Mouse (Mus musculus): ENCODE measurements at regions not wholly inside any gene's neighbourhood (a gene's known extent, or its start where the extent isn't known, plus 50 kb on each side); places are given as distances from the start of the nearest gene placed in this dataset.

- H3K36me3 ChIP-seq (ENCODE audit: control insufficient read depth, insufficient read depth, low read length) = no peaks in the 10 kb centered on the region
- WGBS = 90% methylated on average over 3 of the region's 3 CpGs
- no peaks in the 10 kb centered on the region for H3K27me3 ChIP-seq (ENCODE audit: control insufficient read depth, insufficient read depth, low read depth, low read length)
- no peaks in the 10 kb centered on the region for H3K4me1 ChIP-seq (ENCODE audit: control insufficient read depth, insufficient read depth, low read length)
- H3K9me3 ChIP-seq (replicated peaks; ENCODE audit: control insufficient read depth, low read length, poor library complexity, severe bottlenecking) = no peaks in the 10 kb centered on the region
- ATAC-seq = no peak
- H3K4me3 ChIP-seq (ENCODE audit: low read depth, low read length) = no peak overlapping the region
- no peak overlapping the region for H3K27ac ChIP-seq (ENCODE audit: low read length)
- no peak overlapping the region for H3K4me2 ChIP-seq (ENCODE audit: low read length)
- no peak overlapping the region for H3K9ac ChIP-seq (ENCODE audit: low read depth, low read length)
Observed at GRCm38 (mm10) chr3:118418981-118419380, 142.9 kb upstream of the Dpyd start.

- no peak for ATAC-seq
- Histone ChIP-seq H3K9ac (ENCODE audit: low read depth, low read length) (no peak overlapping the region), H3K27ac (ENCODE audit: low read length) (no peak overlapping the region), H3K4me3 (ENCODE audit: low read depth, low read length) (no peak overlapping the region), H3K9me3 (replicated peaks; ENCODE audit: control insufficient read depth, low read length, poor library complexity, severe bottlenecking) (no peaks in the 10 kb centered on the region), H3K4me1 (ENCODE audit: control insufficient read depth, insufficient read depth, low read length) (peaks cover 7% of the 10 kb centered on the region), H3K27me3 (ENCODE audit: control insufficient read depth, insufficient read depth, low read depth, low read length) (no peaks in the 10 kb centered on the region), H3K36me3 (ENCODE audit: control insufficient read depth, insufficient read depth, low read length) (no peaks in the 10 kb centered on the region), H3K4me2 (ENCODE audit: low read length) (no peak overlapping the region)
- WGBS = 56% methylated on average over 3 of the region's 3 CpGs
Observed at GRCm38 (mm10) chr3:118421701-118422100, 140.2 kb upstream of the Dpyd start.

GRCm38 (mm10) chr3:118425748-118426147 is 136.2 kb upstream of the Dpyd start:
- ATAC-seq = no peak
- H3K4me2 ChIP-seq (ENCODE audit: low read length) = peak overlapping the region; percentile 74
- 3% methylated on average over 19 of the region's 19 CpGs for WGBS

GRCm38 (mm10) chr3:118428523-118428922 is 133.4 kb upstream of the Dpyd start:
- ATAC-seq = no peak
- H3K4me2 ChIP-seq (ENCODE audit: low read length) = no peak overlapping the region
- WGBS = 4% methylated on average over 5 of the region's 5 CpGs
- H3K36me3 ChIP-seq (ENCODE audit: control insufficient read depth, insufficient read depth, low read length) = no peaks in the 10 kb centered on the region
- H3K9ac ChIP-seq (ENCODE audit: low read depth, low read length) = no peak overlapping the region
- H3K27me3 ChIP-seq (ENCODE audit: control insufficient read depth, insufficient read depth, low read depth, low read length) = no peaks in the 10 kb centered on the region; the same call in 1 of the 2 replicates
- no peak overlapping the region for H3K27ac ChIP-seq (ENCODE audit: low read length)
- H3K4me1 ChIP-seq (ENCODE audit: control insufficient read depth, insufficient read depth, low read length) = peaks cover 7% of the 10 kb centered on the region
- no peak overlapping the region for H3K4me3 ChIP-seq (ENCODE audit: low read depth, low read length)
- no peaks in the 10 kb centered on the region for H3K9me3 ChIP-seq (replicated peaks; ENCODE audit: control insufficient read depth, low read length, poor library complexity, severe bottlenecking)

More at GRCm38 (mm10) chr3:118425748-118426147, 136.2 kb upstream of the Dpyd start:
- peak overlapping the region; percentile 60 for H3K9ac ChIP-seq (ENCODE audit: low read depth, low read length)
- H3K4me1 ChIP-seq (ENCODE audit: control insufficient read depth, insufficient read depth, low read length) = peaks cover 7% of the 10 kb centered on the region
- no peaks in the 10 kb centered on the region for H3K9me3 ChIP-seq (replicated peaks; ENCODE audit: control insufficient read depth, low read length, poor library complexity, severe bottlenecking)
- H3K27me3 ChIP-seq (ENCODE audit: control insufficient read depth, insufficient read depth, low read depth, low read length) = no peaks in the 10 kb centered on the region; the same call in 1 of the 2 replicates
- H3K36me3 ChIP-seq (ENCODE audit: control insufficient read depth, insufficient read depth, low read length) = no peaks in the 10 kb centered on the region
- no peak overlapping the region for H3K27ac ChIP-seq (ENCODE audit: low read length)
- peak overlapping the region; percentile 39 for H3K4me3 ChIP-seq (ENCODE audit: low read depth, low read length)

GRCm38 (mm10) chr3:118429825-118430630 is 131.9 kb upstream of the Dpyd start:
- Histone ChIP-seq H3K4me2 (ENCODE audit: low read length) (peak overlapping the region; percentile 61), H3K4me1 (ENCODE audit: control insufficient read depth, insufficient read depth, low read length) (peaks cover 13% of the 10 kb centered on the region), H3K27me3 (ENCODE audit: control insufficient read depth, insufficient read depth, low read depth, low read length) (no peaks in the 10 kb centered on the region; the same call in 1 of the 2 replicates), H3K27ac (ENCODE audit: low read length) (peak overlapping the region; percentile 94), H3K9ac (ENCODE audit: low read depth, low read length) (peak overlapping the region; percentile 78), H3K9me3 (replicated peaks; ENCODE audit: control insufficient read depth, low read length, poor library complexity, severe bottlenecking) (no peaks in the 10 kb centered on the region), H3K4me3 (ENCODE audit: low read depth, low read length) (peak overlapping the region; percentile 56), H3K36me3 (ENCODE audit: control insufficient read depth, insufficient read depth, low read length) (no peaks in the 10 kb centered on the region)
- WGBS = 3% methylated on average over 29 of the region's 29 CpGs
- peak; percentile 78 for ATAC-seq

- H3K4me1 ChIP-seq (ENCODE audit: control insufficient read depth, insufficient read depth, low read length) = peaks cover 15% of the 10 kb centered on the region
- peak overlapping the region; percentile 56 for H3K4me3 ChIP-seq (ENCODE audit: low read depth, low read length)
- 0% methylated on average over 7 of the region's 7 CpGs for WGBS
- peak overlapping the region; percentile 78 for H3K9ac ChIP-seq (ENCODE audit: low read depth, low read length)
- H3K9me3 ChIP-seq (replicated peaks; ENCODE audit: control insufficient read depth, low read length, poor library complexity, severe bottlenecking) = no peaks in the 10 kb centered on the region
- H3K36me3 ChIP-seq (ENCODE audit: control insufficient read depth, insufficient read depth, low read length) = no peaks in the 10 kb centered on the region
- ATAC-seq = peak; percentile 50
- H3K27ac ChIP-seq (ENCODE audit: low read length) = peak overlapping the region; percentile 94
- peak overlapping the region; percentile 61 for H3K4me2 ChIP-seq (ENCODE audit: low read length)
- no peaks in the 10 kb centered on the region; the same call in 1 of the 2 replicates for H3K27me3 ChIP-seq (ENCODE audit: control insufficient read depth, insufficient read depth, low read depth, low read length)
Observed at GRCm38 (mm10) chr3:118430631-118430906, 131.4 kb upstream of the Dpyd start.

- Histone ChIP-seq H3K9me3 (replicated peaks; ENCODE audit: control insufficient read depth, low read length, poor library complexity, severe bottlenecking) (no peaks in the 10 kb centered on the region), H3K27me3 (ENCODE audit: control insufficient read depth, insufficient read depth, low read depth, low read length) (no peaks in the 10 kb centered on the region; the same call in 1 of the 2 replicates), H3K4me1 (ENCODE audit: control insufficient read depth, insufficient read depth, low read length) (peaks cover 9% of the 10 kb centered on the region), H3K4me3 (ENCODE audit: low read depth, low read length) (peak overlapping the region; percentile 56), H3K9ac (ENCODE audit: low read depth, low read length) (peak overlapping the region; percentile 78), H3K36me3 (ENCODE audit: control insufficient read depth, insufficient read depth, low read length) (no peaks in the 10 kb centered on the region), H3K4me2 (ENCODE audit: low read length) (peak overlapping the region; percentile 61), H3K27ac (ENCODE audit: low read length) (peak overlapping the region; percentile 94)
- ATAC-seq = peak; percentile 57
- under 1% methylated on average over 22 of the region's 22 CpGs for WGBS
Observed at GRCm38 (mm10) chr3:118431031-118431723, 130.8 kb upstream of the Dpyd start.

- WGBS = under 1% methylated on average over 31 of the region's 31 CpGs
- Histone ChIP-seq H3K9me3 (replicated peaks; ENCODE audit: control insufficient read depth, low read length, poor library complexity, severe bottlenecking) (no peaks in the 10 kb centered on the region), H3K4me2 (ENCODE audit: low read length) (peak overlapping the region; percentile 94), H3K9ac (ENCODE audit: low read depth, low read length) (peak overlapping the region; percentile 77), H3K4me3 (ENCODE audit: low read depth, low read length) (peak overlapping the region; percentile 56), H3K4me1 (ENCODE audit: control insufficient read depth, insufficient read depth, low read length) (peaks cover 9% of the 10 kb centered on the region), H3K27me3 (ENCODE audit: control insufficient read depth, insufficient read depth, low read depth, low read length) (no peaks in the 10 kb centered on the region), H3K36me3 (ENCODE audit: control insufficient read depth, insufficient read depth, low read length) (no peaks in the 10 kb centered on the region), H3K27ac (ENCODE audit: low read length) (peak overlapping the region; percentile 83)
- ATAC-seq = no peak
Observed at GRCm38 (mm10) chr3:118433441-118434021, 128.4 kb upstream of the Dpyd start.

GRCm38 (mm10) chr3:118434311-118434710 is 127.6 kb upstream of the Dpyd start:
- Histone ChIP-seq H3K4me3 (ENCODE audit: low read depth, low read length) (peak overlapping the region; percentile 56), H3K4me1 (ENCODE audit: control insufficient read depth, insufficient read depth, low read length) (peaks cover 9% of the 10 kb centered on the region), H3K9ac (ENCODE audit: low read depth, low read length) (peak overlapping the region; percentile 77), H3K27me3 (ENCODE audit: control insufficient read depth, insufficient read depth, low read depth, low read length) (no peaks in the 10 kb centered on the region), H3K27ac (ENCODE audit: low read length) (peak overlapping the region; percentile 83), H3K4me2 (ENCODE audit: low read length) (peak overlapping the region; percentile 94), H3K36me3 (ENCODE audit: control insufficient read depth, insufficient read depth, low read length) (no peaks in the 10 kb centered on the region), H3K9me3 (replicated peaks; ENCODE audit: control insufficient read depth, low read length, poor library complexity, severe bottlenecking) (no peaks in the 10 kb centered on the region)
- no peak for ATAC-seq
- 0% methylated on average over 17 of the region's 17 CpGs for WGBS
